Mouse (Mus musculus) CD4-positive helper T cell, adult 2 months (primary cell): ENCODE data around the gene Rcsd1.
A peak's percentile ranks its signal among the peaks of the same experiment; 100 is the strongest.

ENCODE experiments used
- DNase-seq: peaks from one replicate; pipeline ENCODE4 v3.0.0-alpha.2; 2012; ENCODE audit warnings: low read depth, missing footprints, low spot score

The Rcsd1 gene

GRCm38 (mm10) chr1:165717711-165718542 is 8.4 kb upstream of the Rcsd1 start:
- peak; percentile 71 for DNase-seq

GRCm38 (mm10) chr1:165716426-165716825 is 6.9 kb upstream of the Rcsd1 start:
- no peak for DNase-seq

- no peak for DNase-seq
These were observed 4.2 kb upstream of the Rcsd1 start for GRCm38 (mm10) chr1:165713798-165714197.

DNA sequence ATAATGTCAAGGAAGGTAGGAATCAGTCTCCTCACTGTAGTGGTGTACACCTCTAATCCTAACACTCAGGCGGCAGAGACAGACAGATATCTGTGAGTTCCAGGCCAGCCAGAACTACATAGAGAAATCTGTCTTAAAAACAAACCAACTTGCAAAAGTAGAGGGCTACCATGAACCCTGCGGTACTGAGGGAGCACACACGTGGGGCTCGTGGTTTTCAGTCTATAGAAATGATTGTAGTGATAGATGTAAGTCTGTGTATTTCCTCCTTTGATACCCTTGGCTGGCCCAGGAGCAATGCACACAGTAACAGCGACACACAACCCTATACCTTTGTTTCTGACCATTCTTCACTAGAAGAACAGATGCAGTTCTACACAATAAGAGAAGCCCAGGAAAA is 2.4 kb upstream of the Rcsd1 start:
- peak; percentile 56 for DNase-seq

- DNase-seq: peak; percentile 68
These were observed 724 bp downstream of the Rcsd1 start for GRCm38 (mm10) chr1:165708686-165709380.

GRCm38 (mm10) chr1:165707640-165708322 is 1.8 kb downstream of the Rcsd1 start:
- DNase-seq: peak; percentile 68

- DNase-seq: peak; percentile 41
These were observed 2.3 kb downstream of the Rcsd1 start for GRCm38 (mm10) chr1:165707241-165707639.

DNA sequence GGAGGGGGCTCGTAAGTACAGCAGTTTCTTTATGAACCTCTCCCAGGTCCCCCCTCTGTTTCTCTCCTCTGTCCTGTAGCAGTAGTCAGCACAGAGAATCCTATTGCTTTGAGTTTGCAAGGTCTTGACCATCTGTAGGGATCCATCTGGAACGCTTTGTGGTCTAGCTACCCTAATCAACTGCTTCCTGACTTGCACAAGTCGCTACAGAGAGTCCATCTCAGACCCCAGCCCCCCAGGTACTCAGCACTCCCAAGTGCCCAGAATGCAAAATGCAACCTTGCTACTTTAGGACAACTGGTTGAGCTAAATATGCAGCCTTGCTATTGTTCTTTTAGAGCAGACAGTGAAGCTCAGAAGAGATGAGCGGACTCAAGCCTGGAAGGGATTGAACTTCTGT is 3.1 kb downstream of the Rcsd1 start:
- DNase-seq: no peak

DNA sequence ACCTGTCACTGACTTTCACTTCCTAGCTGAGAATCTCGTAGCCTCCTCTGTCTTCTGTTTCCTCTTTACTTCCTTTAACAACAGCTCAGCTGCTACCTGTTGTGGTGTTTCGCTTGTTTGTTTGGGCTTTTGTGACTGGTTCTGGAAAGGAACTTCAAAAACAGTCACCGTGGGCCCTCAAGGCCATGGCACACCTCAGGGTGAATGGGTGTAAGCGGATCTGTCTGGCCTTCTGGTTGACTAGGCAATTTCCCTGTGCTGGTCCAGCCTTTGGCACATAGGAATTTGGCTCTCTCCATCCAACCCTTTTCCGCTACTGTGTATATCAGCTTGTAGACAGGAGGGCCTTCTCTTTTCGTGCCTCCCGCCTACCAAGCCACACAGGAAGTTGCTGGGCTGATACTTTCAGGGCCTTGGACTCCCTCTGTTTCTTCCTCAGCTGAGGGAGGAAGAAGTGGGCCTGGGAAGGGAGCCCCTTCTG is 3.6 kb downstream of the Rcsd1 start:
- peak; percentile 63 for DNase-seq

GRCm38 (mm10) chr1:165705368-165705767 is 4.2 kb downstream of the Rcsd1 start:
- peak; percentile 42 for DNase-seq

DNA sequence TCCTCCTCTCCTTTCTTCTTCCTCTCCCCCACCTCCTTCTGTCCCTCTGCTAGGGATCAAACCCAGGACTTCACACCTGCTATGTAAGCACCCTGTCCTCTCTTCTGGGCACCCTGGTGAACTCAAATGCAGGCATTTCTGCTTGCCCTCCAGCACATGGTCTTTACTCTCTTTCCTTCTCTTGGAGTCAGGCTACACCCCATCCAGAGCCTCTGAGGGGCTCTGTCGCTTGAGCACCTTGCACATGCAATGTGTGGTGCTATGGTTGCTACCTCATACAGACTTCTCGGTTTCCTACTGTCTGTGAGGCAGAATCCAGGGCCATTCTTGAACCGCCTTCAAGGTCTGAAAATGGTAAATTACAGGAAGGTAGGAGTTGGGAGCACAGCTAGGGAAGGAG is 4.7 kb downstream of the Rcsd1 start:
- DNase-seq: no peak

GRCm38 (mm10) chr1:165702221-165703031 is 7.1 kb downstream of the Rcsd1 start:
- peak; percentile 30 for DNase-seq

- no peak for DNase-seq
These were observed 8.0 kb downstream of the Rcsd1 start for GRCm38 (mm10) chr1:165701562-165701961.

DNA sequence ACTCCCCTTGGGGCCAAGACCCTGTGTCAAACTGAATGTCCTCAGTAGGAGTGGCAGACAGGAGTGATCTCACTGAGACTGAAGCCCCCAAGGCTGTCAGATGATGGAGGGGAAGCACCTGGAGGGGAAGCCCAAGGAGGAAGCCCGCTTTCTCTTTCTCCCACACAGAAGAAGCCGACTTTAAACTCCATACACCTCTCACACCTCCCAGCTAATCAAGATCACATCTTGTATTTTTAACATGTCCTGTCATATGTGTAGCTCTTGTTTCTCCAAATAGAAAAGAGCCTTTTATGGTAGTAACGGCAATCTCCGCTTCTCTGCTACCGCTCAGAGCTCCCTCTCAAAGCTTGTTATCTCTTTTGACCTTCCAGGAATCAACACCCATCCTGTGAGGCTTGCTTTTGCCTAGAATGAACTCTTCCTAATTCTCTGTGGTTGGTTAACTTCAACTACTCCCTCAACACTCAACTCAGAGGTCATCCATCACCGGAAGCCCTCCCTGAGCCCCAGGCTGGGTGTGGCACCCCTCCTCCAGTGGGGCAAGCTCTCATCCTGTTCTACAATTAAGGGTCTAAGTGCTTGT is 8.5 kb downstream of the Rcsd1 start:
- DNase-seq: peak; percentile 88

- peak; percentile 83 for DNase-seq
These were observed 9.2 kb downstream of the Rcsd1 start for GRCm38 (mm10) chr1:165700376-165700815.

- DNase-seq: peak; percentile 38
These were observed 11.9 kb downstream of the Rcsd1 start for GRCm38 (mm10) chr1:165697701-165698100.

- no peak for DNase-seq
These were observed 12.7 kb downstream of the Rcsd1 start for GRCm38 (mm10) chr1:165696870-165697269.

DNA sequence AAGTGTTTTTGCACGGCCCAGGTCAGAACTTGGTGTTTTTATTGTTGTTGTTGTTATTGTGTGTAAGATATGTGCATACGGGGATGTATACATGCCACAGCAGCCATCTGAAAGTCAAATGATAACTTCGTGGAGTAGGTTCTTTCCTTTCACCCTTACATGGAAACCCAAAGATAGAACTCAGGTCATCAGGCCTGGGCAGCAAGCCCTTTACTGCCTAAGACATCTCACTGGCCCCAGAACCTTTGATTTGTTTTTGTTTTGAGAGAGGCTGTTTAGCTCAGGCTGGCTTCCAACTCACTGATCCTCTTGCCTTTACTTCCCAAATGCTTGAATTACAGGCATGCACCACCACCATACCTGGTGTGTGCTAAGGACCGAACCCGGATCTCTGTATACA is 13.5 kb downstream of the Rcsd1 start:
- no peak for DNase-seq

GRCm38 (mm10) chr1:165695392-165696014 is 14.1 kb downstream of the Rcsd1 start:
- no peak for DNase-seq

DNA sequence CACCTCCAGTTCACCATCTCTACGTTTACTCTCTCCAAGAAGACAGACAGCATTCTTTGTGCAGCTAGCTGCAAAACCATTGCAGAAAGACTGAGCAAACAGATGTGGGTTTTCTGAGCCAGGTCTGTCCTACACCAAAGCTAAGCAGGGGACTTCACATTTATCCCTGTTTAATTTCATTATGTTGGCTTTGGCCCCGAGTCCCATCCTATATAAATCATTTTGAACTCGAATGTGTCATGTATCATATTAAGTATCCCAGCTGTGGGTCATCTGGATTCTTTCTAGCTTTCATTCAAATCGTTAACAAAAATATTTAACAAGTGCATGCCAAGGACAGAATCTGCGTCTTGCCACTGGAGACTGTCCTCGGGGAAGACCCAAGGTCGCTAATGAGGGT is 15.7 kb downstream of the Rcsd1 start:
- DNase-seq: no peak
